Mouse (Mus musculus): Measurements from ENCODE around the gene Zfp57.
A peak's percentile ranks its signal among the peaks of the same experiment; 100 is the strongest.
"Not testable (repeated sequence)": the region's sequence is repeated elsewhere in the genome, so short reads cannot be mapped to it uniquely, and the experiment has no call there.

Gene Zfp57

DNA sequence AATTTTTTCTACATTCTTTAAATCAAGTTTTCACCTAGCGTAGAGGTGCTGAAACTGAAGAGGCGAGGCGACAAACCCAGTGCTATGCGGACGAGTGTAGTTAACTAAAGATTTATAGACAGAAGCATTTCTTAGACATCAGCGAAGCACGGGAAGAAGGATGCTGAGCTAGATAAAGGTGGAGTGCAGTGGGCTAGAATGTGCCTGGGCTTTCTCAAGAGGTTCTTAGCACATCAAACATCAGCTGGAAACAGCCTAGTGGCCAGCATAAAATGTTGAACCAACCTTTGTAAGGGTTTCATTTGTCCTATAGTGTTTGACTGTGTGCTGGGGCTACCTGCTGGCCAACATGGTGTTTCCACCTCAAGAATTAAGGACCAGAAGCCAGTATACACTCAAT lies at the start of gene Zfp57:
Gene Zfp57 (plus strand): TSS at position 301 of the 400 bp plus-strand sequence.
- DNase-seq: no peak

DNA sequence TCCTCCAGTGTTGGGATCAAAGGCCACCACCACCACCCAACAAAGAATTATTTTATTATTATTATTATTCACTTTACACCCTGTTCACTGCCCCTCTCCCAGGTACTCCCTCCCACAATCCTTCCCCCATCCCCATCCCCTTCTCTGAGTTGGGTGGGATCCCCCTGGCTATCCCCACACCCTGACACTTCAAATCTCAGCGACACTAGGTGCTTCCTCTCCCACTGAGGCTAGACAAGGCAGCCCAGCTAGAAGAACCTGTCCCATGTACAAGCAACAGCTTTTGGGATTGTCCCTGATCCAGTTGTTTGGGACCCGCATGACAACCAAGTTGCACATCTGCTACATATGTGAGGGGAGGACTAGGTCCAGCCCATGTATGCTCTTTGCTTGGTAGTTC lies 48.3 kb upstream of the Zfp57 start:
- no peak for DNase-seq

DNA sequence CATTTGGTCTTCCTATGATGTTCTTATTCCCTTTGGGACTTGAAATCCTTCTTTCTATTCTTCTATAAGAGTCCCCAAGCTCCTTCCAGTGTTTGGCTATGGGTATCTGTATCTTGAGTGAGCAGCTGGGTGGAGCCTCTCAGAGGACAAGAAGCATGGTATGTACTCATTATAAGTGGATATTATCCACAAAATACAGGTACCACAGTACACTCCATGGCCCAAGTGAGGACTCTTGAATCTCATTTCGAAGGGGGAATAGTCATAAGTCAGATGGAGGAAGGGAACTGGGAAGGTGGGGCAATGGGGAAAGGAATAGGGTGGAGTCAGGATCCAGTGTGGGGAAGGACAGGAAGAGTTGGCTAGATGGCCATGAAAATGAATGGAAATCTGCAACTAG lies 47.9 kb upstream of the Zfp57 start:
- no peak for DNase-seq

DNA sequence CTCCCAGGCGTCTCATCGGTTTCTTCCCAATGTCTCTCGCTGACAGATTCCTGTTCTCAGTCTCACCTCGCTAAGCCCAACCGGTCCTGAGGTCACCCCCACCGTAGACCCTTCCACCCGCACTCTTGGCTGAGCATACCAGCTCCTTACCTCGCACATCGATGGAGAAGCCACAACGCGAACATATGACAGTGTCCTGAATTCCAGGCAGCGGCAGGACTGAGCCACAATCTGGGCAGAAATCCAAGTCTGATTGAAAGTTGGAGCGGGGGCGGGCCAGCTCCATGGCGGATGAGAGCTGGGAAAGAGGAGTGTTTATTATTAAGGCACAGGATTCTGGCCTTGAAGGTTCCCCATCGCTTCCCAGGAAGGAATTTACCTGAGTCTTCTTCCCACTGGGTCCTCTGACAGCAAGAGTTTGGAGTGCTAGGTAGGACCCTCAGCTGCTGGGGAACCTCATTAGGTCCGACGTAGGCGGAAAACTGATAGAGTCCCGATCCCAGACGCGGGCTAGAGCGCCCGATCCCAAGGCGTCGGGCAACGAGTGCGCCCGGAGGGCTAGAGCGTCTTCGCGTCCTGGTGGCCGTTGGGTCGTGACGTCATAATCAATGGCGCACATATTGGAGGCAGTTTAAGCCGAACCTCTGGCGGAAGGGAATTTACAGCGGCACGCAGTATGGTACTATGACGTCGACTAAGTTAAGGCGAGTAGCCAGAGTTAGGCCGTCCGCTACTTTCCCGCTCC lies 42.8 kb upstream of the Zfp57 start, which contains the start of the genes Znrd1 and Znrd1as:
Gene Znrd1 (minus strand): TSS at position 561 of the 745 bp plus-strand sequence.
Gene Znrd1as (plus strand): TSS at position 594 of the 745 bp plus-strand sequence.
- DNase-seq: peak; percentile 95

DNA sequence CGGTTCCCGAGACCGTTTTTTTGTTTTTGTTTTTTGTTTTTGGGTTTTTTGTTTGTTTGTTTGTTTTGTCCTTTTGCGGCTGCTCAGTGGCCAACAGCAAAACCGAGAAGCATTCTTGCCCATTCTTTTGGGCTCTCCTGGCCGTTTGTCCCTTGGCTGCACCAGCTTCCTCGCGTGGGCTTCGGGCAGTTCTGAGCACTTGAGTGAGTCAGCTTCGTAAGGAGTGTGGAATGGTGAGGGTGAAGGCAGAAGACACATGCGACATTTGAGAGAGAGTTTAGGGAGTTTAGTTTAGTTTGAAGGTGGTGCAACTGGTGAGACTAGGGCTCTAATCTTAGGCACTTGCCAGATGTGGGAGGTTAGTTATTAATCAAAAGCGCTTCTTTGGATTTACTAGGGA lies 42.1 kb upstream of the Zfp57 start:
- no peak for DNase-seq

DNA sequence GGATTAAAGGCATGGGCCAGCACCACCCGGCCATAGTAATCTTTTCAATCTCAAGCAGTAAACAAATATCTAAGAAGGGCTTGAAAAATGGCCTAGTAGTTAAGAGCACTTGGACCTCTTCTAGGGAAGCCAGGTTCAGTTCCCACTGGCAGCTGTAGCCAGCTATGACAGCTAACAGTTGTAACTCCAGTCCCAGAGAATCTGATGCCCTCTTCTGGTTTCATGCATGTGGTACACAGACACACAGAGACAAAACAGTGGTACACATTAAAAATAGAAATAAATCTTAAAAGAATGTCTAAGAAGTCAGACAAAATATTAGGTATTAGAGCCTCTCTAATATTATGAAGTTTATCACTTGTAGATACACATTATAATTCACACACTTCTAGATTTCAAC lies 39.8 kb upstream of the Zfp57 start:
- DNase-seq: no peak

DNA sequence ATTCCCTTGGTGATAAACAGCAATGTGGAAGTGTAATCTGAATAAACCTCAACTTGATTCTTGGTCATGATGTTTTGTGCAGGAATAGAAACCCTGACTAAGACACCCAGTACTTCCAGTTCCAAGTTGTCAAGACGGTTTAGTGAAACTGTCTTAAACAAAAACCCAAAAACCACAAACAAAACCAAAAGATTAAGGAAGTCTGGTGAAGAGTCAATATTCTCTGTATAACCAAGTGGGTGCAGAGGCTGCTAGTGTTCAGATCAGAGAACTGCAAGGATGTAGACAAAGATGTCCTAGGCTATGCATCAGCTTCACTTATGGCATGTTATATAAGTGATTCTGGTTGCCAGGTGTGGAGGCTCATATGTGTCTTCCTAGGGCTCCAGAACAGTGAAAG lies 34.1 kb upstream of the Zfp57 start:
- DNase-seq: no peak

DNA sequence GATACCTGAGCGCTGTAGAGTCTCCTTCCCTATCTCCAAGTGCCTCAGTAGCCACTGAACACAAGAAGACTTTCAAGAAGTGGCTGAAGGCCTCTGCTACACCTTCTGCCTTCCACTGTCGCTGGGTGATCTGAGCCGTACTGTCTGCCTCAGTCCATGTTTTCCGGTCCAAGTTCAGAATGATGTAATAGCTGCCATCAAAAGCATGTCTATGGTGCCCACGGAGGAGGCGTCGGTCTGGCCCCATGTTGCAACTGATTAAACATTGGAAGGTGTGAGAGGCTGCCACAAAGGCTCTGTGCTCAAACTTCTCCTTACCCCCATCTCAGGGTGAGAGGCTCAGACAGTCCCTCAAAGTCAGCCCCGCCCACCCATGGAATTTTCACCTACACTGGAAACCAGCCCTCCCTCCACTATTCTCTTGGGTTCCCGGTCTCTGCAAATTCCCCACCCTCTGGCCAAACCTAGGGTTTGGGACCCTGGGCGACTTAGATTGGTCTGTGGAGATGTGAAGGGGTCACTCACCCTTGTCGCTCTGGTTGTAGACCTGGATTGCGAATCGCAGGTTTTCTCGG lies 30.6 kb upstream of the Zfp57 start:
- no peak for DNase-seq

DNA sequence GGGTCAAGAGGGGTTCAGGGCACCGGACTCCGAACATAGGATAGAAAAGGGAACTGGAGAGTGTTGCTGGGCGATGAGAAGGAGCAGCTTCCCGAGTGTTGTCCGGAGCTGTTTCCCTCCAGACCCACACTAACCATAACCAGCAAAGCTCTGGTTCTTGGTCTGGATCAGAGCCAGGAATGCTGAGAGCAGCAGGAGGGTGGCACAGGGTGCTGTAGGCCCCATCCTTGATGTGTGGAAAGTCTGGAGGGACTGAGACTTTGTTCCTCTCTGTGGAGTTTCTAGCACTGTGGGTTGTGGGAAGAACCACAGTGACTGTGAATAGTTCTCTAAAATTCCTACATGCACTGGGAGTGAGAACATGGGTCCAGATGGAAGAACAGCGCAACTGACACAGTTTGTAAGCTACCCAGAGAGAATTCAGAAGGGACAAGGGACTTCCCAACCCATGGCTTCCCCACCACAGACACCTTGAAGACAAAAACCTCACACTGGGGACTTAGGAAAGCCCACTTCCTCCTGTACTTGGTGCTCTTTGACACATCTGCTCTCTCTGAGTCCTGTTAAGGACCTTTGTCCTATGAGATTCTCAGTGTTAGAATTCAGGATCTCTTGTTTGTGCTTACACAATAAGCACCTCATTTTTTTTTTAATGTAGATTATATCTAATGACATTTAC lies 29.7 kb upstream of the Zfp57 start:
- DNase-seq: no peak

DNA sequence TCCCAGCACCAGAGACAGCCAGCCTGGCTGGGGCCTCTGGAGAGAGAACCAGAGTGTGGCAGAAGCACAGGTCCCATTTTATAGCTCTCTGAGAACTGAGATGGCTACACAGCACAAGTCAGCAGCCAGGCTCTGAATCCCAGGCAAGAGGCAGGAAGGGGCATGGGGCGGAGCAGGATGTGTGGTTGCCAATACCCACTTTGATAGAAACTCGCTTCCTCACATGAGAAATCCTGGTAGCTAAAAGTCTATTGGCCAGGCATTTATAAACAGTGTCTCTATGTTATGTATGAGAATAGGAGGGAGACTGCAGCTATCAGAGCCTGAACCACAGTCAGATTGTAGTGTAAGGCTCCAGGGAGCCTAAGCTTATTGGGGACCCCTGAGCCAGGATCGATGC lies 28.2 kb upstream of the Zfp57 start:
- no peak for DNase-seq

DNA sequence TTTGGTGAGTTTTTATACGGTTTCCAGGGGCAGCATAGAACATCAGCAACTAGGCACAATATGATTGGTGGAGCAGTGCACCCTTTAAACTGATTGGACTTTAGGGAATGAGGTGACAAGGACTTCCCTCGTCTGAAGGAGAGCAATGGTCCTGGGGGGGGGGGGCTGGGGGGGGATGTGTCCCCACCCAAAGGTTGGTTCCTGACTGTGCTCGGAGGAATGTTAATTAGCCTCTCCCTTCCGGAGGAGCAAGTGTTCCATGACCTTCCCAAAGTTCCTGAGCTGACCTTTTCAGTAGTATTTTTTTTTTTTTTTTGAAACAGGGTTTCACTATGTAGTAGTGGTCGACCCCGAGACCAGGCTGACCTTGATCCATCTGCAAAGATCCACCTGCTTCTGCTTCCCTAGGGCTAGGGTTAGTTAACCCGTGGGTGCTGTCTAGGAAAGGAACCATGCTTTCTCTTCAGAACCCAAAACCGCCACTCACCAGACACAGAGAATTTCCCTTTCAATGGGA lies 27.6 kb upstream of the Zfp57 start:
- DNase-seq: no peak

DNA sequence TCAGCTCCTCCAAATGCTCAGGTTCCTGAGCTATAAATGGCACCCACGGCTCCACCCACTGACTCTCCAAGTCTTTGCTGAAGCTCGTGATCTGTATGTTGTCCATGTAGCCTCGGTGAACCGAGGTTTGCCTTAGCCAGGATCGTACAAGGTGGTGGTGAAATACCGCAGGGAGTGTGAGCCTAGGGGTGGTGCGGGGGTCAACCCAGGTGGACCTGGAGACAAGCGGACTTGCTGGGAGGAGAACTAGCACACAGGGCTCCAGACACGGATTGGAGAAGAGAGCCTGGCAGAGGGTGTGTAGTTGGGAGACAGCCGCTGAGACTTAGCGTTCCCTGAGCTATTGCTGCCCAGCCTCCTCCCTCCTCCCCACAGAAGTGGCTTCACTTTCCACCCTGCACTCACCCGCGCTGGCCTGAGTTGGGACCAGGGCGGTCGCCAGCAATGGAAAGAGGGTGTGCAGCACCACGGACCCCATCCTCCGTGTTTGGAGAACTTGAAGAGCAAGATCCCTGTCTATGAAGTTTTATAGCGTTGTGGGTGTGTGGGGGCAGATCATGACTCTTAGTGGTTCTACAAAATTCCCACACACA lies 19.6 kb upstream of the Zfp57 start, which contains the start of gene 2410137M14Rik:
Gene 2410137M14Rik (minus strand): TSS at position 17 of the 593 bp plus-strand sequence.
- DNase-seq: no peak

DNA sequence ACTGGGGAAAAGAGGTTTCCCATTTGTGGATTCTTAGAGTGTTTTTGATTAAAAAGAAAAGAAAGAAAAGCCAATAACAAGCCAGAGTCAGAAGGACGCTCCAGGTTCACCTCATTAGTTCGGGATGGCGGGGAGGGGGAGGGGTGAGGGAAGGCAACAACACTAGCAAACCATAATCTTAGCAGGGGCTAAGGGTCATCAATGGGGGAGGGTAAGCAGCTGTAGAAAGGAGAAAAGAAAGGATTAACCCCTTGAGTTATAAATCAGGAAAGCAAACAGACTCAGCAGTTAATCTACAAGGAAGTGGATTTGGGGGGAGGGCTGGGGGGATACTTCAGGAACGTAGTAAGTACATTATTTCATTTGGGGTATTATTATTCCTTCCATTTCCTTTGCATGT lies 19.1 kb upstream of the Zfp57 start:
- no peak for DNase-seq

DNA sequence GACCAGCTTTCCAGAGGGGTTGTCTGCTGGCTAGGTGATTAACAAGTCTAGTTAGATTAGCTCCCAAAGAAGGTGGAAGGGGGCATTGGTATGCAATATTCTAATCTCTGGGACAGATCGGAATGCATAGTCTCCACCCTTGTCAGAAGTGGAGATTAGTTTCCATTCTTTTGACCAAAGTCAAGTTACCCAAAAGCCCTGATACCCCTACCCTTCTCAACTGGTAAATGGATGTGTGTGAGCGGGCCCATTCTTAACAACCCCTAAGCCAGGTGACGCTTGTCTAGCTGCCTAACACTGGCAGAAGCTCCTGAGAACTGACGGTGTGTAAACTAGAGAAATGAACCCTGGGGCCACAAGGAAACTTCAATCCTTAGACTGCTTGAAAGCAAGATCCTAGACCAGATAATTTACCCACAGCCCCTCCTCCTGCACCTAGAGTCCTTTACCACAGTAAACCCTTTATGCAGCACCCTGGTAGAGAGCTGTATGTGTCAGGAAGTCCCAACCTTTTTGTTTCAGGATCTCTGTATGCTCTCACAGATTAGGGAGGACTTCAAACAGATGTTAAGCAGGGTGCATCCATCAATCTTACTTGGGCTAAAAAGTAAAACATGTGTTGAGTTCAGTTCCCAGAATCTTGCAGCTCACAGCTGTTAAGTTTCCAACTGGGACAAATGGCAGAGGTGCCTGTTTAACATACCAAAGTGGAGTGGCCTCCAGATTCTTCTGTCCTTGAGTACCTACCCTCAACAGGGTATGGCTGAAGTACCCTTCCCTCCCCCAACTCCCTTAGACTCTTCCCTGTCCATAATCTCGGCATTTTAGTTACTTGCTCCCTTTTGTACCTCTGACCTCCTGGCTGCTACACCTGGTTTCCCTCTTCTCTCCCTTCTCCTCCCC lies 18.5 kb upstream of the Zfp57 start:
- DNase-seq: no peak

DNA sequence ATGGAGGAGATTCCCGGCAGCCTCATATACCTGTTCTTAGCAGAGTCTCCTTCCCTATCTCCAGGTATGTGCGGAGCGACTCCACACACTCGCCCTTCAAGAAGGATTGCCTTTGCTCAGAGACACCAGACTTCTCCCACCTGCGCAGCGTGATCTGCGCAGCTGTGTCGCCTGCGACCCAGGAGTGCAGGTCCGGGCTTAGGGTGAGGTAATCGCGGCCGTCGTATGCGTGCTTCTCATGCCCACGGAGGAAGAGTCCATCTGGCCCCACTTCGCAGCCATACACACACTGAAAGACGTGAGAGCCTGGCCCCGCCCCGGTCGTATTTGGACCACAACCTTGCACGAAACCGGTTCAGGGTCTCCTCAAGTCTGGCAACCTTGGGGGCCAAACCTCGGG lies 12.5 kb upstream of the Zfp57 start:
- no peak for DNase-seq

DNA sequence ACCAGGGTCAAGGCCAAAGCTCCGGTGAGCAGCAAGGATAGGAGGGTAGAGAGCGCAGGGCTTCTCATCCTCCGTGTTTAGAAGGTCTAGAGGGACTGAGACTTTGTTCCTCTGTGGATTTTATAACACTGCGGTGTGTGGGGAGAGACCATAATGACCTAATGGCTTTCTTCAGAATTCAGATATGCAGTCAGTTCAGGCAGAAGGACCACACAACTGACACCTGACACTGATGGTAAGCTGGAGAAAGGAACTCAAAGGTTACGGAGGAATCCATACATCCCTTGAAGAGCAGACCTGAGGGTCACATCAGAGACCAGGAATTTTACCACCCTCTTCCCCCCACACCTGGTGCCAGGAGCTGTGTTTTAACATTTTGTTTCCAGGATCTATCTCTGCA lies 11.5 kb upstream of the Zfp57 start, which contains the start of gene H2-M5:
Gene H2-M5 (minus strand): TSS at position 101 of the 400 bp plus-strand sequence.
- no peak for DNase-seq

DNA sequence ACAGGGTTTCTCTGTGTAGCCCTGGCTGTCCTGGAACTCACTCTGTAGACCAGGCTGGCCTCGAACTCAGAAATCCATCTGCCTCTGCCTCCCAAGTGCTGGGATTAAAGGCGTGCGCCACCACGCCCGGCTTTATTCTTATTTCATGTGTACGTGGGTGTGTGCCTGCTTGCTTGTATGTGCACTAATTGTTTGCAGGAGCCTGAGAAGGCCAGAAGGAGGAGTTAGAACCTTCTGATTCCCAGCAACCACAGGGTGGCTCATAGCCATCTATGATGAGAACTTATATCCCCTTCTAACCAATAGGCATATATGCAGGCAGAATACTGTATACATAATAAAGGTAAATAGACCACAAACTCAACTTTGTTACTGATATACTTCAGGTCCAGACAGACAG lies 10.3 kb upstream of the Zfp57 start:
- DNase-seq: not testable (repeated sequence)

DNA sequence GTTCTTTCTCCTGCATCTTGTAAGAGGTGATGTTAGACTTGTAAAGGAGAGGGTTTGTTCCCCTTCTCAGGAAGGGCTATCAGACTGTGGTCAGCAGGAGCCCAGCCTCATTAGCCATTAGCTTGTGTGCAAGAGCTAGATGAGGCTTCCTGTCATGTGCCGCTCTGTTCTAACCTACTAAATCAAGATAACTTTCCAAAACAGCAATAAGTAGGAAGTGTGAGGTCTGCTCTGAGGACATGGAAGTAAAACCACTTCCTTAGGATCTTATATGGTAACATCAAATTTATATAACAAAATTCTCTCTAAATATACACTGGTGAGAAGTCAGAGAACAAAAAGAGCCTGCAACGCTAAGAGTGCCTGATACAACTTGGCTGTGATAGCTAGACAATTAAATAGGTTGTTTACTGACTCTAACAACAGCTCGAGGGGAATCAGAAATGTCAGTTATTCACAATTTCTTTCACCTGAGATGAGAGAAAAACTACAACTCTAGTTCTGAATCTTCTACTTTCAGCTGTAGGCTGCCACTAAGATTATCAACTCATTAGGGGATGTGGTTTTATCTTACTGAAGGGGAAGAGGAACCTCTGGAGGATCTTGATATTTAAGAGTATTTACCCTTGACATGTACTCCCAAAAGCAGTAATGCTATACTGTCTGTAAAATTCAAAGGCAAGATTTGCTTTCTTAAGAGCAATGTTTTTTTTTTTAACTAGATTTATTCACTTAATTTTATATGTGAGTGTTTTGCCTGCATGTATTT lies 8.4 kb upstream of the Zfp57 start:
- DNase-seq: no peak

DNA sequence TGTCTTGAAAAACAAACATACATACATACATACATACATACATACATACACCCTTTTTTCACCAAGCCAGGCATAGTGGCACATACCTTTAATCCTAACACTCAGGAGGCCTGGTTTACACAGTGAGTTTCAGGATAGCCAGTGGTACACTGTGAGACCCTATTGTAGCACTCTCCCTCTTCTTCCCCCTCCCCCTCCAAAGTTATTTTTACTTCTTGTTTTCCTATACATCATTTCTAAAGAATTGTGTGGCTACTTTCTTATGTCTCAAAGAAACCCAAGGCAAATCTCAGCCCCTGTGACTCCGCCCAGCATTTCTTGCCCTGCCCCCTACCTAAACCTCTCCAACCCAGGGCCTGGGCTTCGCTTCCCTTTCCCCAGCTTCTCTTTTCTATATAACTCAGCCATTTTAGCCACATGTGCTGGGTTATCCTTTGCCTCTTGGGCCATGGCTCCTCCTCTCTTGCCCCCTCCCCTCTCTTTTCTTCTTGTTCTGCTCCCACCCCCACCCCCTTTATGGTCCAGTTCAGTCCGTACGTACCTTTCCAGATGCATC lies 7.1 kb upstream of the Zfp57 start:
- DNase-seq: no peak

DNA sequence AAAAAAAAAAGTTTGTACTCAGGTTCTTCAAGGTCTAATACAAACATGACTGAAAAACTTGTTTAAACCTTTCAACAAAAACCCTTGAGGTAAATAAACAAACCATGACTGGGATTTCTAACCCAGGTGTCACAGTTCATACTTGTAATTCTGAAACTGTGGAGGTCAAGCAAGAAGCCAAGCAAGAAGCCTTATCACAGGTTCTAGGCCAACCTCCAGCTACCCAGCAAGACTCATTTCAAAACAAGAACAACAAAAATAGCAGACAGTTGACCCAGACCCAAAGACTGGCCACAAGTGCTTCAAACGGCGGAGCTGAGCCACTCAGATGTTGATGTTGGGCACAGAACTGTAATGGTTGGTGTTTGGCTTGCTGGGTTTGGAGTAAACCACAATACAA lies 6.4 kb upstream of the Zfp57 start:
- DNase-seq: no peak

DNA sequence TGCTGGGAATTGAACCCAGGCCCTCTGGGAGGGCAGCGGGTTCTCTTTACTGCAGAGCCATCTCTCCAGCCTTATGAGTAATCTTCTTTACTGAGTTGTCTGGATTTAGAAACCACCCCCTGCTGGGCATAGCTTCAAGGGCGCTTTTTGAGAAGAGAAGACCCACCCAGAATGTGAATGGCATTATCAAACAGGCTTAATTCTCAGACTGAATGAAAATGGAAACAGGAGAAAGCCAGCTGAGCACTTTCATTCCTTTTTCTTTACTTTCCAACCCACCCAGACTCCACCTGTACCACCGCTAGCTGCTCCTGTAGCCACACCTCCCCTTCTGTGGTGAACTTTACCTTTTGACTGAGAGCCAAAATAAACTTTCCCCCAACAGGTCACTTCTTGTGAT lies 5.5 kb upstream of the Zfp57 start:
- DNase-seq: no peak

All from kidney, adult 11 months (tissue).